Mouse (Mus musculus) neural tube, embryonic 15.5 days (tissue): ENCODE measurements around the gene Myo7a. TPM values are rescaled to one million over a fixed set of nuclear protein-coding genes. Genes with fewer than 3 reads are reported as not detected.
A peak's percentile ranks its signal among the peaks of the same experiment; 100 is the strongest.

Experiments used
- ATAC-seq: fragments of 200-750 bp; cut with Nextera tagmentation; 2 replicates; pipeline ENCODE4 v1.8.0; 2017; ENCODE audit warnings: mild to moderate bottlenecking, moderate TSS enrichment, moderate library complexity; ENCODE audit not compliant: low FRiP score
- H3K27ac ChIP-seq: fragments of 300-500 bp; sonication (generic); replicated peaks from 2 replicates; pipeline ENCODE4 v1.5.1; 2015; ENCODE audit warnings: mild to moderate bottlenecking, inconsistent platforms
- H3K27me3 ChIP-seq: fragments of 300-500 bp; sonication (generic); replicated peaks from 2 replicates; pipeline ENCODE4 v1.6.1; 2015; ENCODE audit warnings: inconsistent platforms
- H3K36me3 ChIP-seq: fragments of 300-500 bp; sonication (generic); 2 replicates; pipeline ENCODE4 v1.6.1; 2015; ENCODE audit warnings: inconsistent platforms
- H3K4me1 ChIP-seq: fragments of 300-500 bp; sonication (generic); 2 replicates; pipeline ENCODE4 v1.6.1; 2015; ENCODE audit warnings: inconsistent platforms
- H3K4me2 ChIP-seq: fragments of 300-500 bp; sonication (generic); 2 replicates; pipeline ENCODE4 v1.6.1; 2015; ENCODE audit warnings: inconsistent platforms, mild to moderate bottlenecking, moderate library complexity
- H3K4me3 ChIP-seq: fragments of 300-500 bp; sonication (generic); replicated peaks from 2 replicates; pipeline ENCODE4 v1.5.1; 2015; ENCODE audit warnings: mild to moderate bottlenecking, inconsistent platforms
- H3K9ac ChIP-seq: fragments of 300-500 bp; sonication (generic); replicated peaks from 2 replicates; pipeline ENCODE4 v1.6.1; 2015; ENCODE audit warnings: mild to moderate bottlenecking, inconsistent platforms
- H3K9me3 ChIP-seq: fragments of 300-500 bp; sonication (generic); replicated peaks from 2 replicates; pipeline ENCODE4 v1.6.1; 2016; ENCODE audit warnings: inconsistent platforms
- WGBS: fragments of 180-500 bp; shearing (Covaris S2); methylation state at CpG from one replicate; pipeline ENCODE4 v1.1.7; 2015; ENCODE audit warnings: mixed read lengths; 5-methylcytosine and 5-hydroxymethylcytosine counted together
- polyA plus RNA-seq: library from polyadenylated mRNA; unstranded; fragments of >200 nt; fragmentation: Nextera tagmentation; extraction: Ambion mirVana; gene quantifications from 2 replicates; pipeline ENCODE4 v1.2.1, GENCODE M21; 2015

Gene Myo7a
- polyA plus RNA-seq, 1 experiment from 2014 or later: 16.0 TPM

DNA sequence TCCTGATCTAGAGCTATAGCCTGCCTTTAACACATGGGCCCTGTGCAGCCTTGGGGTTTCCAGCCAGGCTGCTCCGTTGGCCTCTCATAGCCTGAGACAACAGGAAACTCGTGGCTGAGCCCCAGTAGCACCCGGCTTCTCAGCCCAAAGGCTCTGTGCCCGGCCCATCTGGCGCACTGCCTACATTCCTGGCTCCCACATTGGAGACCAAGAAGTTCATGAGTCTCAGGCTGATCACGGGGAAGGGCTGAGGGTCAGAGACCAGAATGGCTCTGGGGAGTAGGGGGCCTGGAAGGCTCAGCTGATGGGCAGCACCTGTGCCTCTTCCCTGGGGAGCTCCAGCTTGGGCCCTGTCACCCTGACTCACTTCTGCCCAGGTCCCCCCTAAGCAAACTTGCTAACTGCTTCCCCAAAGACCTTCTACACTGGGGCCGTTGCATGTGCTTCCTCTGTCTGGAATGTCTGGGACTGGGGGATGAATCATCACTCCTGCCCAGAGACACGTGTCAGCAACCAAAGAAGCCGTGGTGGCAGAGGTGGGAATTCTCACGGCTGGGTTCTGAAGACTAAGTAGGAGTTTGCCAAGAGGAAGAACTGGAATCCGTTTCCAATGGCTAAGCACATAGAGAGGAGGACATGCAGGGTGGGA, 2.2 kb downstream of the Myo7a start:
- 72% methylated on average over 11 of the region's 11 CpGs for WGBS
- H3K4me2 ChIP-seq: no peak overlapping the region
- H3K27me3 ChIP-seq: peaks cover 6% of the 10 kb centered on the region
- no peak overlapping the region for H3K27ac ChIP-seq
- H3K4me3 ChIP-seq: no peak overlapping the region
- H3K9ac ChIP-seq: no peak overlapping the region
- no peak for ATAC-seq
- peaks cover 5% of the 10 kb centered on the region for H3K4me1 ChIP-seq
- no peaks in the 10 kb centered on the region for H3K36me3 ChIP-seq
- no peaks in the 10 kb centered on the region for H3K9me3 ChIP-seq

DNA sequence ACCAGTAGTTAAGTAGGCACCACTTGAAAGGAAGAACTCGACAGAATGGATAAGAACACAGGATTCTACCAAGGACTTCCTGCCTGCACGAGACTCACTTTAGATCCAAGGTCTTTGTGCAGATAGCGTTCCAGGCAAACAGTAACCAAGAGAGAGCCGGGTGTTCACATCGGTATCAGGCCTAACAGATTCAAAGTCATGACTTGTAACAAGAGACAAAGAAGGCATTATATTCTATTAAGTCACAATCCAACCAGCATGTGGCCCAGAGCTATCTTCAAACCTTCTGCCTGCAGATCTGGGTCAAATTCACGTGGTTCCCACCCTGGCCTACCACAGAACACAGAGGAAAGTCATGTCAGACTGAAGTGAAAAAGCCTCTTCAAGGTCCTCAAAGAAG, 4.7 kb downstream of the Myo7a start:
- 73% methylated on average over 6 of the region's 6 CpGs for WGBS
- H3K9ac ChIP-seq: no peak overlapping the region
- H3K27ac ChIP-seq: no peak overlapping the region
- no peaks in the 10 kb centered on the region for H3K36me3 ChIP-seq
- ATAC-seq: no peak
- no peaks in the 10 kb centered on the region for H3K9me3 ChIP-seq
- no peak overlapping the region for H3K4me3 ChIP-seq
- peaks cover 7% of the 10 kb centered on the region for H3K4me1 ChIP-seq
- no peak overlapping the region for H3K4me2 ChIP-seq
- peaks cover 24% of the 10 kb centered on the region for H3K27me3 ChIP-seq

DNA sequence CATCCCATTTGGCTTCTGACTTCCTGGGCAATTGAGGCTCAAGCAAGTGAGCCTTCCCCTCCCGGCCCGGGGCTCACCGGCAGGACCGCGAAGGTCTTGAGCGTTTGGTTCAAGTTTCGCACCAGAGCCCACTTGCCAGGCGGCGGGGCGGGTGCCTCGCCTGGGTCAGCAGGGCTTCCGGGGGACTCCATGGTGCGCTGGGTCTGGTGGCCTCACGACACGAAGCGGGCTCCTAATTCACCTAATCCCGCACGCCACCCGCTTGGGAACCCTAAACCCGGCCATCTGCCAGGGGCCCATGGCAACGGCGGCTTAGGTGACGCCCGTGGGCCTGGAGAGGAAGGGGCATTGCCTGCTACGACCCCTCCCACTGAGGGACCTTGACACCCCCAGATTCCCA, 8.1 kb downstream of the Myo7a start:
- 4% methylated on average over 25 of the region's 25 CpGs for WGBS
- 0 out of 2 replicates have a peak overlapping the region, but pooled peaks have one; percentile 5 for H3K9ac ChIP-seq

DNA sequence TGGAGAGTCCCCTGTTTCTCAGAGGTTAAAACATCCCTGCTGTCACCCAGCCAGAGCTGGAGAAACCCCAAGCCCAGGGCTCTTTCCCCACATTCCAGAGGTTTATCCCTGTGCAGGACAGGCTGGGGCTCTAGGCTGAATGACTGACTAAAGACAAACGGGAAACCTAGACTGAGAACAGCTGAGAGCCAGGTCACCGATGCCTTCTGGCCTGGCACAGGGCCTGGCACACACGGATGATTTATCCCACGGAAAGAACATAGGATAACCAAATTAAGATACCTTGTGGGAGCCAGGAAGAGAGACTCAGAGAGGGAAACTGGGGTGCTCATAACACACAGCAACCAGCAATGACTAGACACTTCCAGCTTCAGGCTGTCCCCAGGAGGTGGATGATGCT, 9.6 kb downstream of the Myo7a start:
- Histone ChIP-seq H3K9me3 (no peaks in the 10 kb centered on the region), H3K9ac (no peak overlapping the region), H3K4me2 (no peak overlapping the region), H3K36me3 (no peaks in the 10 kb centered on the region), H3K4me1 (peaks cover 7% of the 10 kb centered on the region), H3K27me3 (peaks cover 24% of the 10 kb centered on the region), H3K4me3 (no peak overlapping the region), H3K27ac (no peak overlapping the region)
- no peak for ATAC-seq
- 79% methylated on average over 4 of the region's 4 CpGs for WGBS

More for the DNA sequence above, 8.1 kb downstream of the Myo7a start:
- Histone ChIP-seq H3K4me3 (peak overlapping the region; percentile 7; the same call in 1 of the 2 replicates), H3K36me3 (no peaks in the 10 kb centered on the region), H3K27ac (no peak overlapping the region), H3K4me1 (peaks cover 7% of the 10 kb centered on the region), H3K9me3 (no peaks in the 10 kb centered on the region), H3K4me2 (peak overlapping the region; percentile 44), H3K27me3 (peaks cover 24% of the 10 kb centered on the region)
- no peak for ATAC-seq

DNA sequence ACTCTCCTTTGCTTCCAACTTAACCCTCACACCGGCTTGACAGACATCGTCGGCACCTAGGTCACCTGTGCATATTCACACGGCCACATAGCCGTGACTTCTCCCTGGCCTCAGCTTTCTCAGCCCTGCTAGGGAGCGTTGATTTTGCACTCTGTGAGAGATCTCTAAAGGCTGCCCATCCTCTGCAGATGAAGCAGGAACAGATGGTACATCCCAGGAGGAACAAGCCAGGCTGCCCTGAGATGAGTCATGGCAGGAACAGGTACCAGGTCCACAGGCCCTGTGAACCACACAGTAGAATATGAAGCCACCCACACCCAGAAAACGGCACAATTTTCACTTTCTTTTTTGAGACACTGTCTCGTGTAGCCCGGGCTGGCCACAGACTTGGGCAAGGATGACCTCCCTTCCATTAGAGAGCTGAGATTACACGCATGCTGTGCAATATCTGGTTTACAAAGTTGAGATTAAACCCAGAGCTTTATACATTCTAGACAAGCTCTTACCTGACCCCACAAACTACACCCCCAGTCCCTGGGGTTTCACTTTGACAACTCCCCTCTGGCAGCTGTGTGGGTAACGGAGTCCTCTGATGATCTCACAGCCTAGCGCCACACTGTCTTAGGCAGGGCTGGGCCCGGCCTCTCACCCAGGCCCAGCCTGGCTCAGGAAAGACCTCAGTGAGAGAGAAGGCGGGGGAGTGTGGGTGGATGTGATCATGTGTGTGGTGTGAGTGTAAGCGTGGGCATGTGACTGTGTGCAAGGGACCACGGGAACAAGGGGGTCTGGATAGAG, 10.5 kb downstream of the Myo7a start:
- WGBS: 89% methylated on average over 16 of the region's 16 CpGs
- Histone ChIP-seq H3K9ac (no peak overlapping the region), H3K4me3 (no peak overlapping the region), H3K27me3 (peaks cover 24% of the 10 kb centered on the region), H3K27ac (no peak overlapping the region), H3K4me1 (peaks cover 8% of the 10 kb centered on the region), H3K36me3 (no peaks in the 10 kb centered on the region), H3K4me2 (no peak overlapping the region), H3K9me3 (no peaks in the 10 kb centered on the region)
- no peak for ATAC-seq

DNA sequence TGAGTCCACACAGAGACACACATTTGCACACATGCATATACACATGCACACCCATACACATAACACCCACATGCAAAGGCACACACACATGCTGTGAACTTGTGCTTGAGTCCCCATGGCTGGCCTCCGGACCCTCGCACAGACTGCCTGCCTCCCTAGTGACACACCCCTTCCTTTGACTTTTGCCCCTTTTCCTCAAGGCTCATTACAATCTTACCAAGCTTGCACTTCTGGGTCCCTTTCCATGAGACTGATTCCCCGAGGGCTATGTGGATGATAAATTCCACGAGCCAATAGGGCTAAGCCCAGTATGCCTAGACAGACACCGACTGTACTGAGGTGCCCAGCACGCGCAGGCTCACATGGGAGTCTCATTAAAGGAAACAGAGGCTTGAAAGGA, 13.1 kb downstream of the Myo7a start:
- Histone ChIP-seq H3K27me3 (peaks cover 10% of the 10 kb centered on the region; the same call in 1 of the 2 replicates), H3K27ac (no peak overlapping the region), H3K4me2 (no peak overlapping the region), H3K36me3 (no peaks in the 10 kb centered on the region), H3K9me3 (no peaks in the 10 kb centered on the region), H3K9ac (no peak overlapping the region), H3K4me3 (no peak overlapping the region), H3K4me1 (peaks cover 20% of the 10 kb centered on the region)
- ATAC-seq: no peak
- WGBS: 91% methylated on average over 7 of the region's 7 CpGs

DNA sequence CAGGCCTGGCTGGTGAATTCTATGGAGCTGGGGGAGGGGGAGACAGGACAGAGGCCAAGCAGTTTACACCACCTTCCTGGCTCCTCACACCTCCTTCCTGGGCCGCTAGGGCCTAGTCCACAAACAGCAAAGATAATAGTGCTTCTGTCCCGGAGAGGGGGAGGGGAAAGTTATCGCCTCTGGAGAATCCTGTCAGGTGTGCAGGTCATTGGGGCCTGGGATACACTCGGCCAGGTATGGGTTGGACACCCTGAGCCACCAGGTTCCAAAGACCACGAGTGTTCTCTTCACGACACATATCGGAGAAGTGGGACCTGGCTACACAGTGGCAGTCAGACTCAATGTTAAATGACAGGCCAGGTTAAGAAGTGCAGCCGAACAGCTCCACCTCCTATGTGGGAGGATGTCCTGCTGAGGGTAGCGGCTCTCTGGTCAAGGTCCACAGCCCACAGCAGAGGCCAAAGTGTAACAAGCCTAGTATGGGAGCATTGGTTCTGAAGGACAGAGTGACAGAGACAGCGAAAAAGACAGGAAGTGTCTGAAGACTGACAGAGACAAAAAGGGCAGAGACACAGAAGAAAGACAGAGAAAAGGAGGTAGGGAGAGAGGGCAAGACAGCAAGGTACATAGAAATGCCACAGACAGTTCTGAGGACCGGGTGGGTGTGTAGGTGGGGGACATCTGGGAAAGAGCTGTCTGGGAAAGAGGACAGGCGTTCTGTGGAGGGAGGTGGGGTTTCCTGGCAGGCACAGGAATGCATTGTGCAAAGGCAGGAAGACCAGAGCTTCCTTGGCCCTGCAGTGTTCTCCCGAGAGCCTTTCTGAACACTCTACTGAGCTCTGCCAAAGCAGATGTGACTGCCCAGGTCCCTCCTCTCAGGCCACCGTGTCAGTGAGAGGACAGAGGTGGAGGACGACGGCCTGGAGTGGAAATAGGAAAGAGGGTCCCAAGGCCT, 14.6 kb downstream of the Myo7a start:
- Histone ChIP-seq H3K9me3 (no peaks in the 10 kb centered on the region), H3K9ac (no peak overlapping the region), H3K4me3 (no peak overlapping the region), H3K4me2 (no peak overlapping the region), H3K4me1 (peaks cover 15% of the 10 kb centered on the region), H3K27ac (no peak overlapping the region), H3K36me3 (no peaks in the 10 kb centered on the region), H3K27me3 (no peaks in the 10 kb centered on the region)
- no peak for ATAC-seq
- WGBS: 69% methylated on average over 16 of the region's 16 CpGs

DNA sequence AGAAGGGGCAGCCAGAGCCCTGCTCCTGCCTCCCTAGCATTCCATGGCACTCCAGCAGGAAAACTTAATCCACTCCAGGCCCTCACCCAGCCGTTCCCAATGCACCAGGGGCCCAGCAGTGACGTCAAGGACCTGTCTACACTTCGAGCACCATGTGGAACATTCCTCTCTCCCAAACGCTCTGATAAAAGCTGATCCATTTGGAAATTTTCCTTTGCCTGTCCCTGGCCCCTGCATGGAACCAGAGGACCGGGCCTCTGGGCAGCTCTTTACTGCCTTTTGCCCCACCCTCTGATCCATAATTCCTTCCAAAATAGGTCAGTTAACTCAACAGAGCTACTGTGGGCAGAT, 15.4 kb downstream of the Myo7a start:
- Histone ChIP-seq H3K4me2 (peak overlapping the region; percentile 57; the same call in 1 of the 2 replicates), H3K9ac (no peak overlapping the region), H3K4me1 (peaks cover 15% of the 10 kb centered on the region), H3K27me3 (no peaks in the 10 kb centered on the region), H3K36me3 (no peaks in the 10 kb centered on the region), H3K9me3 (no peaks in the 10 kb centered on the region), H3K27ac (no peak overlapping the region), H3K4me3 (no peak overlapping the region)
- no peak for ATAC-seq
- WGBS: 73% methylated on average over 5 of the region's 5 CpGs

DNA sequence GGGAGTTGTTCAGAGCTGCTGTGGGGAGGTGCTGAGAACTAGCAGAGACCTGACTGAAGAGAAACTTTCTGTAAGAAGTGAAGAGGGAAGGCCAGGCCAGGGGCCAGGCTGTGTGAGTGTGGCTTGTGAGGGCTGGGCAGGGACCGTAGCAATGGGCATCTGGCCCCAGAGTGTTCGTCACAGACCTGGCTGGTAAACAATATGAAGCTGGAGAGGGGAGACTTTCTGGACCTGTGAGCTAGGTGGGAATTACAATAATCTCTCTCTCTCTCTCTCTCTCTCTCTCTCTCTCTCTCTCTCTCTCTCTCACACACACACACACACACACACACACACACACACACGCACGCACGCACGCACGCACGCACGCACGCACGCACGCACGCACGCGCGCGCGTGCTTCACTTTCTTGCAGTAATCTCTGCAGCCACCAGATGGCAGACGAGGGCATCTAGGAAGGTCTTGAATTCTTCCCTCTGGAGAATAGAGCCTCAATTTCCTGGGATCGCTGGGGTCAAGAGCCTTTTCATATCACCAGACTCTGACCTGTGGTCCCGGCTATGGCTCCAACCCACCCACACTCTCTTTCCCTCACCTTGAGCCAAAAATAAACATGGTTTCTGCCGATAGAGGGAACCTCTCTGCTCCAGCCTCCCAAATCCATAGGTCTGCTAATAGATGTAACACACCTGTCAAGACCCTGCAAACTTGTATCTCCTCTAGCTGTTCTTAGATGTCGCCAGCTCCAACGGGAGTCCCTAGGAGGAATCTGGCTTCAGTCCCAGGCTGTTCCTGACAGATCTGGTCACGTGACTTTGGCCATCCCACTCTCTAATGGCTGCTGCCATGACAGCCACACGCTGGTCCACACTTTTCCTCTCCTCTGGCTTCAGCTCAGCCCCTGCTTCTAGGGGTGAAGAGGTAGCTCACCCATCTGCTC, 16.1 kb downstream of the Myo7a start:
- H3K9ac ChIP-seq: peak overlapping the region; percentile 51
- no peaks in the 10 kb centered on the region for H3K36me3 ChIP-seq
- H3K9me3 ChIP-seq: no peaks in the 10 kb centered on the region
- 13% methylated on average over 26 of the region's 26 CpGs for WGBS
- H3K4me1 ChIP-seq: peaks cover 15% of the 10 kb centered on the region
- H3K27ac ChIP-seq: peak overlapping the region; percentile 79
- H3K27me3 ChIP-seq: no peaks in the 10 kb centered on the region
- H3K4me2 ChIP-seq: peak overlapping the region; percentile 57
- ATAC-seq: peak; percentile 64
- H3K4me3 ChIP-seq: peak overlapping the region; percentile 28

DNA sequence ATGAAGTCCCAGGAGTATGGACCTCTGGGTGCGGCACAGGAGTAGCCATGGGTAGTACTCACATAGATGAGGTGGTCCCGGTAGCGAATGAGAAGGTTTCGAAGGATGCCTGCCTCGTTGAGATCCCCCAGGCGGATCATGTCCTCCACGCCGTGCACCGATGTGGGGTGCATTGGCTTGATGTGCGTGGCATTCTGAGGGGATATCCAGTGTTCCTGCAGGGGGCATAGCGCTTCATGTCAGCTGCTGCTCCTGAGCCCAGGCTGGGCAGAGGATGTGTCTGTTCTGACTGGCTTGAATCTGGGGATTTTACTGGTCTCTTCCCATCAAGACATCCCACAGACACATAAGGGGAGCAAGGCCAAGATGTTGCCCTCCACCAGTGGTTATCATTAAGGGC, 16.8 kb downstream of the Myo7a start:
- peak; percentile 7; the same call in 1 of the 2 replicates for ATAC-seq
- H3K36me3 ChIP-seq: peaks cover 2% of the 10 kb centered on the region
- H3K4me3 ChIP-seq: 0 out of 2 replicates have a peak overlapping the region, but pooled peaks have one; percentile 28
- H3K4me2 ChIP-seq: peak overlapping the region; percentile 57
- no peaks in the 10 kb centered on the region for H3K9me3 ChIP-seq
- peak overlapping the region; percentile 79; the same call in 1 of the 2 replicates for H3K27ac ChIP-seq
- H3K27me3 ChIP-seq: no peaks in the 10 kb centered on the region
- peaks cover 15% of the 10 kb centered on the region for H3K4me1 ChIP-seq
- H3K9ac ChIP-seq: peak overlapping the region; percentile 51; the same call in 1 of the 2 replicates
- 98% methylated on average over 11 of the region's 11 CpGs for WGBS
